Mouse (Mus musculus): ENCODE results near the gene Bicdl2. TPM values are rescaled to one million over a fixed set of nuclear protein-coding genes. Genes with fewer than 3 reads are reported as not detected.

The Bicdl2 gene
- polyA plus RNA-seq, 1 experiment from 2014 or later, result 0.37 TPM

GRCm38 (mm10) chr17:23658450-23658849, 1.9 kb upstream of the Bicdl2 start:
- no peaks in the 10 kb centered on the region for H3K9me3 ChIP-seq
- H3K4me3 ChIP-seq, result no peak overlapping the region
- WGBS, result 88% methylated on average over 3 of the region's 3 CpGs
- H3K4me1 ChIP-seq, result peaks cover 13% of the 10 kb centered on the region; the same call in 1 of the 2 replicates
- DNase-seq (ENCODE audit: extremely low spot score, low spot score), result no peak
- H3K27ac ChIP-seq, result no peak overlapping the region
- H3K36me3 ChIP-seq (replicated peaks), result no peaks in the 10 kb centered on the region
- peaks cover 47% of the 10 kb centered on the region for H3K27me3 ChIP-seq (ENCODE audit: poor library complexity, severe bottlenecking)

DNA sequence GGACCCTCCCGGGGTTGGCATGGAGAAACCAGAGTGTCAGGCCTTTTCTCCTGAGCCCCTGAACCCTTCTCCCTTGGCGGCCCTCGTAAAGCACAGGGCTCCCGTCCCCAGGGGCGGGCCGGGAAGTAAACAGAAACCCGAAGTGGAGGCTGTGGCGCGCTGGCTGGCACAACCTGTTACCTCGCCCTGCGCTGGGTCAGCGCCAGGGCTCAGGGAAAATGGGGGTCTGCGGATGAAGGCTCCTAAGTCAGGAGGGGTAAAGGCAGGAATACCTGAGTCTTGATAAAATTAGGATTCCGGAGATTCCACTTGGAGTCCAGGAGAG, 532 bp downstream of the Bicdl2 start:
- Histone ChIP-seq H3K36me3 (replicated peaks) (0 out of 2 replicates have a peak, but pooled peaks cover 4% of the 10 kb centered on the region), H3K4me3 (0 out of 2 replicates have a peak overlapping the region, but pooled peaks have one; percentile 29), H3K27ac (no peak overlapping the region), H3K9me3 (no peaks in the 10 kb centered on the region), H3K27me3 (ENCODE audit: poor library complexity, severe bottlenecking) (peaks cover 50% of the 10 kb centered on the region), H3K4me1 (peaks cover 26% of the 10 kb centered on the region)
- 4% methylated on average over 14 of the region's 14 CpGs for WGBS
- DNase-seq (ENCODE audit: extremely low spot score, low spot score), result no peak

DNA sequence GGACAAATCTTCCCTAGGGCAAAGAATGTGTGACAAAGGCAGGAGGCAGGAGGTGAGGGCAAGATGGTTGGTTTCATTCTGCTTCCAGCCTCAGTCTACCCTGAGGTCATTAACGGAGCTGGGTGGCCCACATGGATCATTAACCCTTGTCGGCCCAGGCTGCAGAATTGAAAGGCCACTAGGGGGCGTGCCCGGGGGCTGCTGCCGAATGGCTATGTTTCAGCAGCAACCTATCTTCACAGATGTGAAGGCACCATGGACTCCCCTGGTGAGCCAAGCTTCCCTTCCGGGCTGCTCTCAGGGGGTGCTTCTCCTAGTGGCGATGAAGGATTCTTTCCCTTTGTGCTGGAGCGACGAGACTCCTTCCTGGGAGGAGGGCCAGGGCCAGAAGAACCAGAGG, 1.2 kb downstream of the Bicdl2 start:
- DNase-seq (ENCODE audit: extremely low spot score, low spot score), result no peak
- Histone ChIP-seq H3K27me3 (ENCODE audit: poor library complexity, severe bottlenecking) (peaks cover 50% of the 10 kb centered on the region), H3K36me3 (replicated peaks) (peaks cover 9% of the 10 kb centered on the region), H3K27ac (no peak overlapping the region), H3K4me3 (no peak overlapping the region), H3K9me3 (no peaks in the 10 kb centered on the region), H3K4me1 (peaks cover 29% of the 10 kb centered on the region)
- 4% methylated on average over 9 of the region's 9 CpGs for WGBS

GRCm38 (mm10) chr17:23664556-23665021, 4.3 kb downstream of the Bicdl2 start:
- WGBS, result 11% methylated on average over 5 of the region's 5 CpGs
- no peak for DNase-seq (ENCODE audit: extremely low spot score, low spot score)
- peaks cover 29% of the 10 kb centered on the region for H3K4me1 ChIP-seq
- H3K4me3 ChIP-seq, result no peak overlapping the region
- no peaks in the 10 kb centered on the region for H3K9me3 ChIP-seq
- H3K27ac ChIP-seq, result no peak overlapping the region
- peaks cover 40% of the 10 kb centered on the region for H3K36me3 ChIP-seq (replicated peaks)
- peaks cover 40% of the 10 kb centered on the region for H3K27me3 ChIP-seq (ENCODE audit: poor library complexity, severe bottlenecking)

- H3K27ac ChIP-seq, result peak overlapping the region; percentile 44; the same call in 1 of the 2 replicates
- H3K36me3 ChIP-seq (replicated peaks), result peaks cover 49% of the 10 kb centered on the region
- H3K4me1 ChIP-seq, result peaks cover 26% of the 10 kb centered on the region
- no peak overlapping the region for H3K4me3 ChIP-seq
- 80% methylated on average over 14 of the region's 14 CpGs for WGBS
- DNase-seq (ENCODE audit: extremely low spot score, low spot score), result no peak
- H3K9me3 ChIP-seq, result no peaks in the 10 kb centered on the region
- peaks cover 31% of the 10 kb centered on the region for H3K27me3 ChIP-seq (ENCODE audit: poor library complexity, severe bottlenecking)
These were observed 5.2 kb downstream of the Bicdl2 start for GRCm38 (mm10) chr17:23665511-23665910.

DNA sequence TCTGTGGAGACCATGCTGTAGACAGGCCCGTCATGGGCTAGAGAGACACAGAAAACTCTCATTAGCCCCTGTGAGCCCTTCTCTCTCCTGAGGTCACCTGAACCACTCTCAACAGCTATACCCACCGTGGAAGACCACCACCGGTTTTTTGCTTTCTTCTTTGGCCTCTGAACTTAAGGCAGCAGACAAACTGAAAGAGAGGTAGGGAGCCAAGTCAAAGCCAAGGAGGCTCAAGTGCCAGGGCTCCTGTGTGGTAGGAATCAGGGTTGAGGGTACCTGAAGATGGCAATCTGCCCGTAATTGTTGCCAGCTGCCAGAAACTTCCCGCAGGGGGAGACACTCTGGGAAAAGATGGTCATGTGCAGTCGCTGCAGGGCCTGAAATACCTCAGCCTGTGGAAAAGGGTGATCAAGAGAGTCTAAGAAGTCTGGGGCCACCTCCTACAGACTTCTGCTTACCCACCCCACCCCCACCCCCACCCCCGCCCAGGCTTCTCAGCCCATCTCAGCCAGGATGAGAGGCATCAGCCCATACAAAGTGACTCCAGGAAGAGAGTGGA, 10.3 kb downstream of the Bicdl2 start:
- 91% methylated on average over 7 of the region's 7 CpGs for WGBS
- peaks cover 48% of the 10 kb centered on the region for H3K36me3 ChIP-seq (replicated peaks)

GRCm38 (mm10) chr17:23671519-23671918, 11.2 kb downstream of the Bicdl2 start:
- peaks cover 43% of the 10 kb centered on the region for H3K36me3 ChIP-seq (replicated peaks)
- no peak overlapping the region for H3K27ac ChIP-seq
- 94% methylated on average over 3 of the region's 3 CpGs for WGBS
- DNase-seq (ENCODE audit: extremely low spot score, low spot score), result no peak
- no peaks in the 10 kb centered on the region for H3K9me3 ChIP-seq
- peaks cover 25% of the 10 kb centered on the region for H3K27me3 ChIP-seq (ENCODE audit: poor library complexity, severe bottlenecking)
- peaks cover 39% of the 10 kb centered on the region for H3K4me1 ChIP-seq
- H3K4me3 ChIP-seq, result no peak overlapping the region

More for the DNA sequence above, 10.3 kb downstream of the Bicdl2 start:
- H3K9me3 ChIP-seq, result no peaks in the 10 kb centered on the region
- no peak overlapping the region for H3K27ac ChIP-seq
- DNase-seq (ENCODE audit: extremely low spot score, low spot score), result no peak
- peaks cover 36% of the 10 kb centered on the region for H3K4me1 ChIP-seq
- H3K27me3 ChIP-seq (ENCODE audit: poor library complexity, severe bottlenecking), result peaks cover 15% of the 10 kb centered on the region
- no peak overlapping the region for H3K4me3 ChIP-seq

DNA sequence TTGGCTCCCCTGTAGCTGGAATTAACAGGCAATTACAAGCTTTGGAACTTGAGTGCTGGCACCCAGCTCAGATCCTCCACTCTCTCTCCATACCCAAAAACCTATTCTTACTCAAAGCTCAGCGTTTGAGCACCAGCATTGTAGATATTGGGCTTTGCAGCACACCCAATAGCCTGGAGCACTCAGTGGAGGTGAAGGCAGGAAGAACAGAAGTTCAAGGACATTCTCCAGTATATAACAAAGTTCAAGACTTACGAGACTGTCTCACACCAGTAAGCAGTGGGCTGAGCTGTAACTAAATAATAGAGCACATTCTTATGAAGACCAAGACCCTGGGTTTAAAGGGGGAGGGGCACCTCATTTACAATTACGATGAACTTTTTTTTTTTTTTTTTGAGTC, 12.5 kb downstream of the Bicdl2 start:
- Histone ChIP-seq H3K4me3 (peak overlapping the region; percentile 68), H3K27me3 (ENCODE audit: poor library complexity, severe bottlenecking) (peaks cover 36% of the 10 kb centered on the region), H3K36me3 (replicated peaks) (peaks cover 31% of the 10 kb centered on the region), H3K4me1 (peaks cover 52% of the 10 kb centered on the region), H3K9me3 (no peaks in the 10 kb centered on the region), H3K27ac (no peak overlapping the region)
- no peak for DNase-seq (ENCODE audit: extremely low spot score, low spot score)
- WGBS, result 70% methylated on average over 3 of the region's 3 CpGs

DNA sequence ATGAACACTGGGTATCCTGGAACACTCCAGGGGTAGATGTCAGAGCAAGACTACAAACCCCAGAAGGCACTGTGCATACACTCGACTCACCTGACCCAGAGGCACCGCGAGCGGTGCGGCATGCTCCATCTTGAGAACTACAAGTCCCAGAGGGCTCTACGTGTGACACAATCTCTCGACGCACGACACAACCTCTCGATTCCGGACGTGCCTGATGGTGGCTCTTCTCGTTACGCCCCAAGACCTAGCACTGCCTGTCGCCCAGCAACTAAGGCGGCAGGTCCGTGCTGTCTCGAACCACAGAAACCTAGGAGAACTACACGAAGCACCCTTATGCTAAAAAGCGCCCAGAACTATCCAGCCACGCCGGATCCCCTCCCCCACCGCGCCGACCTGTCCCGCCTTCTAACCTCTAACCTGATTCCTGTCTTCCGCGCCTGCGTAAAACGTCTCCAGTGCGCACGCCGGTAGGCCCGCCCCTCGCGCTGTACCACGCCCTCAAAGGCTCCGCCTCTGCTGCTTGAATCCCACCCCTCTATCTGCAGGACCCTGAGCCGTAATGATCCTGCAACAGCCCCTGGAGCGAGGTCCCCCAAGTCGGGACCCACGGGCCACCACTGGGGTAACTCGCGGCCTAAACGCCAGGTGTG, 13.2 kb downstream of the Bicdl2 start, which contains the start of the genes Hcfc1r1 and Thoc6:
Gene Hcfc1r1 (plus strand): TSS at position 173 of the 650 bp plus-strand sequence.
Gene Thoc6 (minus strand): TSS at position 459 of the 650 bp plus-strand sequence.
- Histone ChIP-seq H3K4me3 (peak within 1 kb of the TSS; percentile 68), H3K36me3 (replicated peaks) (peaks cover 23% of the 10 kb centered on the region), H3K27me3 (ENCODE audit: poor library complexity, severe bottlenecking) (peaks cover 44% of the 10 kb centered on the region), H3K27ac (peak within 1 kb of the TSS; percentile 93), H3K4me1 (peaks cover 53% of the 10 kb centered on the region), H3K9me3 (no peaks in the 10 kb centered on the region)
- under 1% methylated on average over 45 of the region's 45 CpGs for WGBS
- peak; percentile 94 for DNase-seq (ENCODE audit: extremely low spot score, low spot score)

GRCm38 (mm10) chr17:23674271-23674952, 14.1 kb downstream of the Bicdl2 start:
- H3K27me3 ChIP-seq (ENCODE audit: poor library complexity, severe bottlenecking), result peaks cover 53% of the 10 kb centered on the region
- H3K27ac ChIP-seq, result peak overlapping the region; percentile 93
- peaks cover 58% of the 10 kb centered on the region for H3K4me1 ChIP-seq
- no peak for DNase-seq (ENCODE audit: extremely low spot score, low spot score)
- H3K4me3 ChIP-seq, result peak overlapping the region; percentile 68
- H3K36me3 ChIP-seq (replicated peaks), result peaks cover 14% of the 10 kb centered on the region
- no peaks in the 10 kb centered on the region for H3K9me3 ChIP-seq
- WGBS, result 49% methylated on average over 9 of the region's 9 CpGs

DNA sequence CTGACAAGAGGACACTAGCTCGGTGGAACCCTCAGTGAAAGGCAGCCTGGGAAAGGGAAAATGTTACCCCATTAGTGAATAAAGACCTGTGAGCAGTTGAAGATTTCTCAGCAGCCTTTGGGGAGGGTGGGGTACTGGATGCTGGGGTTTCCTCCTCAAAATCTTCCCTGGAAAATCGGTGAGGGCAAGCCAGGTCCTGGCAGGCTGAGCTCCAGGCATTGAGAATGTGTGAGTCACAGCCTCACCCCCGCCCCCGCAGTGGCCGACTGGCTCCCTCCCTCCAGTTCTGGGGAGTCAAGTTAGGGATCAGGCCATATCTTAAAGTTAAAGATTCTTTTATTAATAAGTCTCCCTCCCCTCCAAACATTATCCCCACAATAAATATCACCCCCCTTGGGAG, 14.8 kb downstream of the Bicdl2 start:
- Histone ChIP-seq H3K9me3 (no peaks in the 10 kb centered on the region), H3K27ac (no peak overlapping the region), H3K27me3 (ENCODE audit: poor library complexity, severe bottlenecking) (peaks cover 60% of the 10 kb centered on the region), H3K36me3 (replicated peaks) (peaks cover 7% of the 10 kb centered on the region), H3K4me1 (peaks cover 62% of the 10 kb centered on the region), H3K4me3 (peak overlapping the region; percentile 68; the same call in 1 of the 2 replicates)
- 44% methylated on average over 5 of the region's 5 CpGs for WGBS
- no peak for DNase-seq (ENCODE audit: extremely low spot score, low spot score)

GRCm38 (mm10) chr17:23675564-23676281, 15.4 kb downstream of the Bicdl2 start:
- Histone ChIP-seq H3K27me3 (ENCODE audit: poor library complexity, severe bottlenecking) (peaks cover 66% of the 10 kb centered on the region), H3K27ac (peak overlapping the region; percentile 67), H3K4me1 (peaks cover 62% of the 10 kb centered on the region), H3K36me3 (replicated peaks) (peaks cover 1% of the 10 kb centered on the region), H3K9me3 (no peaks in the 10 kb centered on the region), H3K4me3 (peak overlapping the region; percentile 65)
- 9% methylated on average over 15 of the region's 15 CpGs for whole genome bisulfite sequencing
- no peak for DNase-seq (ENCODE audit: extremely low spot score, low spot score)
